ENCODE assay signal across 13 mouse cellular contexts in genomic region chr7:43668582-43668981, GRCm38 (mm10). TPM values are rescaled to one million over a fixed set of nuclear protein-coding genes. Genes with fewer than 3 reads are reported as not detected.
DNase-seq lines count a peak whose midpoint lies in the region; ATAC-seq and TF ChIP-seq lines count a peak whose summit lies in the region.
"Had no signal": no experiment of that assay in that cellular context is flagged by ENCODE, and none has a peak within 500 bp of the region (broad histone marks: within the 10 kb centered on the region; RNA-seq: fewer than 3 reads in every experiment).

No protein-coding gene starts in this region.

- ATAC-seq in hindbrain, postnatal 0 days, result no peak
- ATAC-seq in hindbrain, embryonic 16.5 days, result no peak

- TF ChIP-seq CTCF in hindbrain, postnatal 0 days (IDR thresholded peaks at IDR 0.05; ENCODE audit: low read depth), result peak; percentile 44

- no peak for DNase-seq in hindbrain, postnatal 0 days (ENCODE audit: low spot score)
- DNase-seq in 3T3-L1 (ENCODE audit: low read depth, low spot score), result peak; percentile 41
- DNase-seq in ES-CJ7 (ENCODE audit: low read depth, low spot score), result peak; percentile 66
- DNase-seq in induced T-regulatory cell, adult 2 months (ENCODE audit: low read depth), result peak; percentile 77
- no peak for DNase-seq in Muller cell, postnatal 12 days (ENCODE audit: inconsistent ontology term)
- no peak for DNase-seq in layer of hippocampus, adult 9-10 months (ENCODE audit: low spot score)
- no peak for DNase-seq in kidney, adult 9 months

- no peak overlapping the region for H3K4me2 ChIP-seq in hindbrain, postnatal 0 days (ENCODE audit: low read depth, low read length)
- no peak overlapping the region for H3K4me2 ChIP-seq in hindbrain, embryonic 16.5 days (ENCODE audit: low read length)
- H3K4me2 ChIP-seq: limb, embryonic 12.5 days had no signal

- 28% methylated on average over 3 of the region's 3 CpGs for WGBS in hindbrain, postnatal 0 days
- WGBS in hindbrain, embryonic 16.5 days, result 20% methylated on average over 3 of the region's 3 CpGs

- no peaks in the 10 kb centered on the region for H3K36me3 ChIP-seq in hindbrain, postnatal 0 days (ENCODE audit: insufficient read depth, low read length)
- no peaks in the 10 kb centered on the region for H3K36me3 ChIP-seq in hindbrain, embryonic 16.5 days (ENCODE audit: control insufficient read depth, insufficient read depth, low read length)
- H3K36me3 ChIP-seq: limb, embryonic 12.5 days had no signal

- no peak overlapping the region for H3K27ac ChIP-seq in hindbrain, postnatal 0 days
- no peak overlapping the region for H3K27ac ChIP-seq in hindbrain, embryonic 16.5 days (ENCODE audit: low read depth, low read length)
- H3K27ac ChIP-seq: limb, embryonic 12.5 days had no signal

- peaks cover 8% of the 10 kb centered on the region for H3K4me1 ChIP-seq in hindbrain, postnatal 0 days (ENCODE audit: insufficient read depth, low read length)
- H3K4me1 ChIP-seq in hindbrain, embryonic 16.5 days (ENCODE audit: control insufficient read depth, insufficient read depth, low read depth, low read length), result peaks cover 7% of the 10 kb centered on the region

- no peak overlapping the region for H3K4me3 ChIP-seq in hindbrain, postnatal 0 days (ENCODE audit: low read length)
- no peak overlapping the region for H3K4me3 ChIP-seq in hindbrain, embryonic 16.5 days (ENCODE audit: low read length)
- H3K4me3 ChIP-seq: erythroblast, embryonic 14.5 days; limb, embryonic 12.5 days had no signal

- no peaks in the 10 kb centered on the region for H3K27me3 ChIP-seq in hindbrain, postnatal 0 days (ENCODE audit: insufficient read depth, low read length)
- no peaks in the 10 kb centered on the region for H3K27me3 ChIP-seq in hindbrain, embryonic 16.5 days (replicated peaks; ENCODE audit: control insufficient read depth, insufficient read depth, low read length)
- H3K27me3 ChIP-seq: limb, embryonic 12.5 days had no signal

- no peaks in the 10 kb centered on the region for H3K9me3 ChIP-seq in hindbrain, postnatal 0 days (ENCODE audit: low read length)
- H3K9me3 ChIP-seq in hindbrain, embryonic 16.5 days (ENCODE audit: control insufficient read depth, low read length), result no peaks in the 10 kb centered on the region
- H3K9me3 ChIP-seq: limb, embryonic 12.5 days had no signal

- no peak overlapping the region for H3K9ac ChIP-seq in hindbrain, postnatal 0 days (replicated peaks; ENCODE audit: low read length)
- H3K9ac ChIP-seq in hindbrain, embryonic 16.5 days (ENCODE audit: low read depth, low read length), result no peak overlapping the region
- H3K9ac ChIP-seq: limb, embryonic 12.5 days had no signal

RNA-seq across cellular contexts. Expression of gene Ctu1, which starts 3.2 kb away (rescaled TPM):
- 32.4 and 36.4 TPM in 2 replicates for total RNA-seq in hindbrain, postnatal 0 days (2014; rRNA removed)
- polyA plus RNA-seq in hindbrain, postnatal 0 days (2015; fragmentation: Nextera tagmentation; extraction: Ambion mirVana), result 14.5 and 14.7 TPM in 2 replicates
- 20.6 and 23.0 TPM in 2 replicates for polyA plus RNA-seq in hindbrain, embryonic 16.5 days (2015; fragmentation: Nextera tagmentation; extraction: Ambion mirVana)

RNA-seq across cellular contexts. Expression of gene Siglece, which starts 8.6 kb away (rescaled TPM):
- not detected in 2 replicates for total RNA-seq in hindbrain, postnatal 0 days (2014; rRNA removed)
- 0.40 and 0.48 TPM in 2 replicates for polyA plus RNA-seq in hindbrain, postnatal 0 days (2015; fragmentation: Nextera tagmentation; extraction: Ambion mirVana)
- 0.31 and 0.41 TPM in 2 replicates for polyA plus RNA-seq in hindbrain, embryonic 16.5 days (2015; fragmentation: Nextera tagmentation; extraction: Ambion mirVana)
- polyA plus RNA-seq: erythroblast, embryonic 14.5 days had no signal

RNA-seq across cellular contexts. Expression of gene Klk14, which starts 21.6 kb away (rescaled TPM):
- total RNA-seq in hindbrain, postnatal 0 days (2014; rRNA removed), result not detected in 2 replicates
- not detected in 2 replicates for polyA plus RNA-seq in hindbrain, postnatal 0 days (2015; fragmentation: Nextera tagmentation; extraction: Ambion mirVana)
- not detected in 2 replicates for polyA plus RNA-seq in hindbrain, embryonic 16.5 days (2015; fragmentation: Nextera tagmentation; extraction: Ambion mirVana)
- polyA plus RNA-seq: heart, postnatal 0 days; limb, embryonic 12.5 days; neural tube, embryonic 11.5 days had no signal

RNA-seq across cellular contexts. Expression of gene Ceacam18, which starts 34.1 kb away (rescaled TPM):
- total RNA-seq in hindbrain, postnatal 0 days (2014; rRNA removed), result not detected in 2 replicates
- polyA plus RNA-seq in hindbrain, postnatal 0 days (2015; fragmentation: Nextera tagmentation; extraction: Ambion mirVana), result 0.08 TPM in 1 of 2 replicates, not detected in the other
- polyA plus RNA-seq in hindbrain, embryonic 16.5 days (2015; fragmentation: Nextera tagmentation; extraction: Ambion mirVana), result 0.10 TPM in 1 of 2 replicates, not detected in the other
- polyA plus RNA-seq: erythroblast, embryonic 14.5 days; heart, postnatal 0 days; limb, embryonic 12.5 days; neural tube, embryonic 11.5 days had no signal

RNA-seq across cellular contexts. Expression of gene Klk13, which starts 43.8 kb away (rescaled TPM):
- total RNA-seq in hindbrain, postnatal 0 days (2014; rRNA removed), result not detected in 2 replicates
- 0.10 and 0.32 TPM in 2 replicates for polyA plus RNA-seq in hindbrain, postnatal 0 days (2015; fragmentation: Nextera tagmentation; extraction: Ambion mirVana)
- polyA plus RNA-seq in hindbrain, embryonic 16.5 days (2015; fragmentation: Nextera tagmentation; extraction: Ambion mirVana), result 0.16 TPM in 2 replicates
- polyA plus RNA-seq: erythroblast, embryonic 14.5 days; heart, postnatal 0 days; neural tube, embryonic 11.5 days; testis, adult 2 months had no signal

Comparison
In these comparisons a context has a peak if more than half of its experiments do, and no peak if none do; other contexts are left out.
1. DNase-seq: peak in 3T3-L1 (single experiment), ES-CJ7 (single experiment) and induced T-regulatory cell, adult 2 months (single experiment); none in hindbrain, postnatal 0 days (single experiment), Muller cell, postnatal 12 days (single experiment), layer of hippocampus, adult 9-10 months (single experiment) and kidney, adult 9 months (single experiment).